Mouse (Mus musculus): ENCODE data around the gene Entpd1. TPM values are rescaled to one million over a fixed set of nuclear protein-coding genes. Genes with fewer than 3 reads are reported as not detected.

Entpd1 gene
- total and polyA plus RNA-seq, 3 experiments, result not detected

DNA sequence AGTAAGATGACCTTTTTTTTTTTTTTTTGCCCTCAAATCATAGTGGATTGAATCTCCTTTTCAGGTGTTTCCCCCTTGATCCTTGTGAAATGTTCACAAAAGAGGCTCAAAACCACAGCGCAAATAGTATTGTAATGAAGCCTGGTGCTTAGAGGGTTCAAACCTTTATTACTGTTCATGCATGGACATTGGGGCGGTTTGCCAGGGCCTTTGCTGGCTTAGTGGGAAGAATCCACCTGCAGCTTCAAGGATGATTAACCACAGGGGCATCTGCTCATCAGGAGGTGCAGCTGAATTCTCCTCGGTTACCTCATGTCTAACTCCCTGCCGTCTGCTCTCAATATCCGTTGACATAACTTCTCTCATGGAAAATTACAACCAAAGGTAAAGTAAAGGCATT is 20.5 kb downstream of the Entpd1 start:
- no peaks in the 10 kb centered on the region; a peak in 2 of 4 replicates for H3K27me3 ChIP-seq (ENCODE audit: control insufficient read depth in 1 of 2, insufficient read depth in 2 of 2, low read length in 2 of 2)
- no peak for TF ChIP-seq POLR2AphosphoS5 (IDR thresholded peaks at IDR 0.05; ENCODE audit: borderline replicate concordance, low read depth, low read length)
- no peak for TF ChIP-seq MXI1 (IDR thresholded peaks at IDR 0.05; ENCODE audit: low read depth, low read length)
- no peak for TF ChIP-seq SMC3 (IDR thresholded peaks at IDR 0.05; ENCODE audit: low read depth, low read length)
- no peak for TF ChIP-seq HCFC1 (IDR thresholded peaks at IDR 0.05; ENCODE audit: low read depth, low read length)
- TF ChIP-seq ZC3H11A (IDR thresholded peaks at IDR 0.05; ENCODE audit: low read depth, low read length), result no peak
- TF ChIP-seq GABPA (IDR thresholded peaks at IDR 0.05; ENCODE audit: low read depth, low read length), result no peak
- no peak for TF ChIP-seq ELF1 (IDR thresholded peaks at IDR 0.05; ENCODE audit: low read depth, low read length)
- no peak for TF ChIP-seq MAFK (IDR thresholded peaks at IDR 0.05; ENCODE audit: borderline replicate concordance, low read depth, low read length)
- TF ChIP-seq ZKSCAN1 (IDR thresholded peaks at IDR 0.05; ENCODE audit: low read depth, low read length), result no peak
- no peak for TF ChIP-seq RCOR1 (IDR thresholded peaks at IDR 0.05; ENCODE audit: low read depth, low read length)
- TF ChIP-seq E2F4 (IDR thresholded peaks at IDR 0.05; ENCODE audit: borderline replicate concordance, low read depth, low read length), result no peak
- TF ChIP-seq JUND (IDR thresholded peaks at IDR 0.05; ENCODE audit: low read depth, low read length), result no peak
- no peak for TF ChIP-seq MYB (IDR thresholded peaks at IDR 0.05; ENCODE audit: low read depth, low read length)
- TF ChIP-seq POLR2AphosphoS2 (IDR thresholded peaks at IDR 0.05; ENCODE audit: low read length), result no peak
- no peak for DNase-seq (ENCODE audit: low read depth, low spot score)

DNA sequence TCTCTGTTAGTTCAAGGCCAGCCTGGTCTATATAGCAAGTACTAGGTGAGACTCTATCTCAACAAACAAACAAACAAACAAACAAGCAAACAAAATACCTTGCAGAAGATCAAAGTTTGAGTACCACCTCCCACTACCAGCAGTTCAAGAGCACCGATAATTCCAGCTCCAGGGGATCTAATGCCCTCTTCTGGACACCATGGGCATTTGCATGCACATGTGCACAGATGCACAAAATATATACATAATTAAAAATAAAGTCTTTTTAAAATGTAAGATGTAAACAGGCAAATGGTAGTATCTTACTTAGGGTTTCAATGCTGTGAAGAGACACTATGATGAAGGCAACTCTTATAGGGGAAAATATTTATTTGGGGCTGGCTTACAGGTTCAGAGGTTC is 21.0 kb downstream of the Entpd1 start:
- DNase-seq (ENCODE audit: low read depth, low spot score), result peak; percentile 27
- peaks cover 5 to 13% of the 10 kb centered on the region in 2 experiments; a peak in 2 of 4 replicates for H3K4me1 ChIP-seq (ENCODE audit: control insufficient read depth in 1 of 2, insufficient read depth in 2 of 2, low read length in 2 of 2)
- no peak overlapping the region for H3K27ac ChIP-seq (ENCODE audit: control insufficient read depth, low read depth, low read length)
- TF ChIP-seq SMC3 (IDR thresholded peaks at IDR 0.05; ENCODE audit: low read depth, low read length) (peak; percentile 37), E2F4 (IDR thresholded peaks at IDR 0.05; ENCODE audit: borderline replicate concordance, low read depth, low read length) (no peak), MAFK (IDR thresholded peaks at IDR 0.05; ENCODE audit: borderline replicate concordance, low read depth, low read length) (no peak), RAD21 (IDR thresholded peaks at IDR 0.05; ENCODE audit: low read depth, low read length) (peak; percentile 37), MAX (IDR thresholded peaks at IDR 0.05; ENCODE audit: low read length) (no peak), ZMIZ1 (IDR thresholded peaks at IDR 0.05; ENCODE audit: low read depth, low read length) (no peak), MYC (IDR thresholded peaks at IDR 0.05; ENCODE audit: low read depth, low read length) (0 out of 2 replicates have a peak, but pooled peaks have one; percentile 59), ZC3H11A (IDR thresholded peaks at IDR 0.05; ENCODE audit: low read depth, low read length) (0 out of 2 replicates have a peak, but pooled peaks have one; percentile 26), CTCF (IDR thresholded peaks at IDR 0.05 in 2 of 3, conservative IDR thresholded peaks at IDR 0.05 in 1 of 3; ENCODE audit: control insufficient read depth in 1 of 3, insufficient read depth in 1 of 3, low read depth in 2 of 3, low read length in 3 of 3, poor library complexity in 1 of 3, severe bottlenecking in 1 of 3) (peak; percentile 38 to 50 (median 39); a peak in 5 of 6 replicates), GATA1 (IDR thresholded peaks at IDR 0.05; ENCODE audit: low read depth, low read length) (no peak)
- H3K4me3 ChIP-seq (ENCODE audit: control insufficient read depth in 1 of 2, insufficient read depth in 1 of 2, low read depth in 2 of 2, low read length in 2 of 2), result no peak overlapping the region
- H3K27me3 ChIP-seq (ENCODE audit: control insufficient read depth in 1 of 2, insufficient read depth in 2 of 2, low read length in 2 of 2), result no peaks in the 10 kb centered on the region; a peak in 2 of 4 replicates
- H3K79me2 ChIP-seq (ENCODE audit: control insufficient read depth, insufficient read depth, low read length, poor library complexity), result no peaks in the 10 kb centered on the region
- no peaks in the 10 kb centered on the region for H3K9me3 ChIP-seq (replicated peaks; ENCODE audit: insufficient read depth, low read length)
- peaks cover 0 to 9% of the 10 kb centered on the region in 2 experiments; a peak in 2 of 4 replicates for H3K36me3 ChIP-seq (ENCODE audit: control insufficient read depth in 1 of 2, insufficient read depth in 2 of 2, low read length in 2 of 2)
- H3K9ac ChIP-seq (ENCODE audit: control insufficient read depth, low read depth, low read length, poor library complexity, severe bottlenecking), result no peak overlapping the region

More for the DNA sequence above, 20.5 kb downstream of the Entpd1 start:
- H3K36me3 ChIP-seq (ENCODE audit: control insufficient read depth in 1 of 2, insufficient read depth in 2 of 2, low read length in 2 of 2), result peaks cover 0 to 9% of the 10 kb centered on the region in 2 experiments; a peak in 2 of 4 replicates
- no peaks in the 10 kb centered on the region for H3K79me2 ChIP-seq (ENCODE audit: control insufficient read depth, insufficient read depth, low read length, poor library complexity)
- H3K9ac ChIP-seq (ENCODE audit: control insufficient read depth, low read depth, low read length, poor library complexity, severe bottlenecking), result no peak overlapping the region
- no peak overlapping the region for H3K27ac ChIP-seq (ENCODE audit: control insufficient read depth, low read depth, low read length)
- no peak overlapping the region for H3K4me3 ChIP-seq (ENCODE audit: control insufficient read depth in 1 of 2, insufficient read depth in 1 of 2, low read depth in 2 of 2, low read length in 2 of 2)
- no peaks in the 10 kb centered on the region for H3K9me3 ChIP-seq (replicated peaks; ENCODE audit: insufficient read depth, low read length)
- H3K4me1 ChIP-seq (ENCODE audit: control insufficient read depth in 1 of 2, insufficient read depth in 2 of 2, low read length in 2 of 2), result peaks cover 5 to 13% of the 10 kb centered on the region in 2 experiments; a peak in 2 of 4 replicates
